Mouse (Mus musculus): ENCODE results near the gene Acbd7. TPM values are rescaled to one million over a fixed set of nuclear protein-coding genes. Genes with fewer than 3 reads are reported as not detected.

Gene Acbd7
- 1 to 10 TPM in 1 of 2 experiments, under 1 TPM in 1; 0.31 to 1.1 TPM for polyA plus RNA-seq (2017; shearing (Covaris generic))

DNA sequence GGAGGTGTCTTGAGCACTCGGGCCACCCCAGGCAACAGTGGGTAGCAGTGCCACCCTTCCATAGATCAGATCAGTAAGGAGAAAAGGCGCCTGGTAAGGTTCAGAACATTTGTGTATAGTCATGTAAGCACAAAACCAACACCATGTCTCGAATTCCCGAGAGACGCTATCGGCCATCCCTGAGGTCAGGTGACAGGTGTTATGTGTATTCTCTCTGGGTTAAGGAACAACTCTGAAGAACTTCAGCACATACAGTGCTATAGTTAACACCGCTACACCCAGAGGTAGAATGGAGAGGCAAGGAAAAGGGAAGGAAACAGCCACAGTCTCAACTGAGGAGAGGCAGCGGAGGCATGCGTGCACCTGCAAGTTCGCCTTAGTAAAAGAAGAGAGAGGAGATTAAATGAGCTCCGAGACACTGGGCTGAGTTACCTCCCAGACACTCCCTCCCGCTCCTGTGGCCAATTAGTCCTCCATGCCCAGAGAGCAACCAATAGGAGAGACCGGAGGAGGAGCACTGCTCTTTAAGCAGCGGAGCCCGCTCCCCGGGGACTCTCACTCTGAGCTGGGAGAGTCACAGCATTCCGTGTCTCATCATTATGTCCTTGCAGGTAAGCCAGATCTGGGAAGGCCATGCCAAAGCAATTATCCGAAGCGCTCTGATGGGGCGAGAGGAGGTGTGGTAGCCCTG lies at the start of gene Acbd7:
Gene Acbd7, plus strand, starts transcription at position 558 of the 691 bp plus-strand sequence.

DNA sequence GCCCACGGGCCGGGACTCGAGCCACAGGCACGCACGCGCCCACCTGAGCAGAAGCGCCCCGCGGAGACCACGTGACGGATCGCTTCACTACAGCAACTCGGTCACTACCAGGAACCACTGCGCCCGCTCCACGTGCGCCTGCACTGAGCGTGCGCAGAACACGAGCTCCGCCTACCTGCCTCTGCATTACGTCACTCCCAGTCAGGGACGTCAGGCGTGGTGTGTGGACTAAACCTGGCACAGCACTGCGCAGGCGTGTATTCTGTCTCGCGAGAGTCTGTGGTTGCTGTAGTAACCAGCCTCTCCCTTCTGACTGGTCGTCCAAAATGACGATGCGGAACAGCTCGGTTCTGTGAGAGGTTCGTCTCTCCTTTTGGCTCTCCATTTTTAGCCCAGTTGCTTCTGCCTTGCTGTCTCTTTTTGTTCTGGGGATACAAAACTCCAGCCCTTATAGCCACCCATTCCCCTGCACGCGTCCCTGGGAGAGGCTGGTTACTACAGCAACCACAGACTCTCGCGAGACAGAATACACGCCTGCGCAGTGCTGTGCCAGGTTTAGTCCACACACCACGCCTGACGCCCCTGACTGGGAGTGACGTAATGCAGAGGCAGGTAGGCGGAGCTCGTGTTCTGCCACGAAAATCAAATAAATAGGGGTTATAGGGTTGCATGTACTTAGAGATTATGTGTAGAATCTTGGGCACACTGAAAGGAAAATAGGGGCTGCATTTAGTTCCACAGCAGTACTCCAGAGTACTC lies 3.3 kb upstream of the Acbd7 start, which contains the start of gene Rpp38:
Gene Rpp38, minus strand, starts transcription at position 160 of the 759 bp plus-strand sequence.

Other genes with a start within 250 kb of the Acbd7 start
- under 1 TPM in 1 of 2 experiments, not detected in 1; 0.27 TPM for gene Fam171a1, start 221.9 kb upstream of the Acbd7 start, polyA plus RNA-seq (2017; shearing (Covaris generic))
- gene Nmt2, start 52.0 kb upstream of the Acbd7 start, polyA plus RNA-seq (2017; shearing (Covaris generic)) = 10 to 100 TPM; 11.6 to 11.8 TPM
- gene Rpp38, start 3.5 kb upstream of the Acbd7 start, polyA plus RNA-seq (2017; shearing (Covaris generic)) = 10 to 100 TPM; 18.3 to 21.7 TPM
- gene Olah, start 61.0 kb downstream of the Acbd7 start, polyA plus RNA-seq (2017; shearing (Covaris generic)) = under 1 TPM; 0.11 to 0.53 TPM
- 1 to 10 TPM in 1 of 2 experiments, not detected in 1; 1.1 TPM for gene Meig1, start 86.5 kb downstream of the Acbd7 start, polyA plus RNA-seq (2017; shearing (Covaris generic))
- 10 to 100 TPM; 15.9 to 18.9 TPM for gene Dclre1c, start 88.0 kb downstream of the Acbd7 start, polyA plus RNA-seq (2017; shearing (Covaris generic))
- 1 to 10 TPM; 1.1 to 2.2 TPM for gene Suv39h2, start 138.9 kb downstream of the Acbd7 start, polyA plus RNA-seq (2017; shearing (Covaris generic))
- gene Gm45902, start 176.6 kb downstream of the Acbd7 start, polyA plus RNA-seq (2017; shearing (Covaris generic)) = 1 to 10 TPM; 4.1 to 6.4 TPM
- gene Hspa14, start 176.6 kb downstream of the Acbd7 start, polyA plus RNA-seq (2017; shearing (Covaris generic)) = 10 to 100 TPM; 91.6 to 95.8 TPM
- gene Cdnf, start 176.9 kb downstream of the Acbd7 start, polyA plus RNA-seq (2017; shearing (Covaris generic)) = under 1 TPM; 0.39 to 0.47 TPM
- gene Fam107b, start 234.3 kb downstream of the Acbd7 start, polyA plus RNA-seq (2017; shearing (Covaris generic)) = 100 to 1,000 TPM; 371 to 404 TPM